Mouse (Mus musculus) neural tube, embryonic 14.5 days (tissue): Measurements from ENCODE around the gene Ctps2. TPM values are rescaled to one million over a fixed set of nuclear protein-coding genes. Genes with fewer than 3 reads are reported as not detected.

Source experiments
- ATAC-seq: fragments of 200-750 bp; cut with Nextera tagmentation; 2 replicates; pipeline ENCODE4 v1.8.0; 2017; ENCODE audit warnings: low read depth, mild to moderate bottlenecking, moderate TSS enrichment, moderate library complexity
- H3K27ac ChIP-seq: fragments of 300-500 bp; sonication (generic); 2 replicates; pipeline ENCODE4 v1.5.1; 2014; ENCODE audit warnings: low read depth, mild to moderate bottlenecking, control low read depth, low read length, moderate library complexity, mixed read lengths
- H3K27me3 ChIP-seq: fragments of 300-500 bp; sonication (generic); 2 replicates; pipeline ENCODE4 v1.6.1; 2014; ENCODE audit warnings: low read length; ENCODE audit not compliant: control insufficient read depth, insufficient read depth
- H3K36me3 ChIP-seq: fragments of 300-500 bp; sonication (generic); 2 replicates; pipeline ENCODE4 v1.6.1; 2014; ENCODE audit warnings: low read length, mixed read lengths; ENCODE audit not compliant: control insufficient read depth, insufficient read depth
- H3K4me1 ChIP-seq: fragments of 300-500 bp; sonication (generic); 2 replicates; pipeline ENCODE4 v1.6.1; 2014; ENCODE audit warnings: low read length; ENCODE audit not compliant: control insufficient read depth, insufficient read depth
- H3K4me2 ChIP-seq: fragments of 300-500 bp; sonication (generic); 2 replicates; pipeline ENCODE4 v1.6.1; 2014; ENCODE audit warnings: mild to moderate bottlenecking, low read depth, low read length, control low read depth
- H3K4me3 ChIP-seq: fragments of 300-500 bp; sonication (generic); 2 replicates; pipeline ENCODE4 v1.5.1; 2014; ENCODE audit warnings: low read depth, low read length, control low read depth, mixed read lengths
- H3K9ac ChIP-seq: fragments of 300-500 bp; sonication (generic); replicated peaks from 2 replicates; pipeline ENCODE4 v1.6.1; 2014; ENCODE audit warnings: low read depth, mild to moderate bottlenecking, control low read depth, low read length, mixed read lengths
- H3K9me3 ChIP-seq: fragments of 300-500 bp; sonication (generic); 2 replicates; pipeline ENCODE4 v1.6.1; 2016; ENCODE audit warnings: low read length; ENCODE audit not compliant: control insufficient read depth
- WGBS: fragments of 180-500 bp; shearing (Covaris S2); extraction: QIAGEN DNeasy Blood & Tissue Kit; methylation state at CpG from one replicate; pipeline ENCODE4 v1.1.7; 2014; 5-methylcytosine and 5-hydroxymethylcytosine counted together
- microRNA counts: library from miRNA; unstranded; fragments of <30 nt; microRNA quantifications from one replicate; lab custom pipeline; 2016
- microRNA-seq: library from miRNA; unstranded; fragments of <30 nt; microRNA quantifications from one replicate; pipeline ENCODE4, GENCODE M21; 2016
- polyA plus RNA-seq: library from polyadenylated mRNA; unstranded; fragments of >200 nt; fragmentation: Nextera tagmentation; extraction: Ambion mirVana; gene quantifications from 2 replicates; pipeline ENCODE4 v1.2.1, GENCODE M21; 2014

Ctps2 gene
- polyA plus RNA-seq, 1 experiment from 2014 or later: 93.3 TPM

GRCm38 (mm10) chrX:163042771-163043170 is 141.7 kb downstream of the Ctps2 start:
- no peaks in the 10 kb centered on the region for H3K4me1 ChIP-seq
- H3K9ac ChIP-seq: no peak overlapping the region
- no peak overlapping the region for H3K4me2 ChIP-seq
- ATAC-seq: no peak
- no peak overlapping the region for H3K27ac ChIP-seq
- H3K4me3 ChIP-seq: no peak overlapping the region
- H3K27me3 ChIP-seq: no peaks in the 10 kb centered on the region
- 91% methylated on average over 1 of the region's 1 CpGs for WGBS
- no peaks in the 10 kb centered on the region for H3K9me3 ChIP-seq
- H3K36me3 ChIP-seq: no peaks in the 10 kb centered on the region

GRCm38 (mm10) chrX:163063936-163064335 is 162.9 kb downstream of the Ctps2 start:
- Histone ChIP-seq H3K9ac (no peak overlapping the region), H3K36me3 (no peaks in the 10 kb centered on the region), H3K9me3 (no peaks in the 10 kb centered on the region), H3K4me3 (no peak overlapping the region), H3K27ac (no peak overlapping the region), H3K4me1 (no peaks in the 10 kb centered on the region), H3K27me3 (no peaks in the 10 kb centered on the region), H3K4me2 (no peak overlapping the region)
- ATAC-seq: no peak
- WGBS: 90% methylated on average over 1 of the region's 1 CpGs

MicroRNAs within 50 kb of the gene (microRNA counts, 519-probe panel; counts per million panel counts)
- not detected for microRNA mmu-miR-3473 (lab: Ali Mortazavi, UCI)

Small RNA genes lying within 50 kb of the gene (microRNA-seq; reads per million reads assigned to microRNA genes)
- gene Mir3473a: not detected

Other genes starting within 250 kb of the Ctps2 start
- 200 and 215 TPM in 2 replicates for gene Rbbp7, start 140.8 kb upstream of the Ctps2 start, polyA plus RNA-seq
- gene Txlng, start 71.8 kb upstream of the Ctps2 start, polyA plus RNA-seq: 13.6 and 15.0 TPM in 2 replicates
- 34.6 and 39.5 TPM in 2 replicates for gene Syap1, start 12.8 kb upstream of the Ctps2 start, polyA plus RNA-seq
- 0.50 and 0.64 TPM in 2 replicates for gene S100g, start 63.4 kb downstream of the Ctps2 start, polyA plus RNA-seq